Comparison of ENCODE assay signal across 8 mouse cellular contexts in genomic region chr12:12810943-12811342, GRCm38 (mm10).
A peak's percentile ranks its signal among the peaks of the same experiment; 100 is the strongest.
DNase-seq lines count a peak whose midpoint lies in the region; ATAC-seq lines count a peak whose summit lies in the region.

No protein-coding gene starts in this region.

- H3K27ac ChIP-seq in intestine, embryonic 16.5 days (ENCODE audit: low read length) = peak overlapping the region; percentile 47

- no peaks in the 10 kb centered on the region for H3K36me3 ChIP-seq in intestine, embryonic 16.5 days (ENCODE audit: control insufficient read depth, insufficient read depth, low read length)

- H3K27me3 ChIP-seq in intestine, embryonic 16.5 days (replicated peaks; ENCODE audit: control insufficient read depth, insufficient read depth, low read length) = no peaks in the 10 kb centered on the region

- 9% methylated on average over 7 of the region's 7 CpGs for WGBS in intestine, embryonic 16.5 days

- H3K4me1 ChIP-seq in intestine, embryonic 16.5 days (ENCODE audit: control insufficient read depth, insufficient read depth, low read length) = peaks cover 20% of the 10 kb centered on the region

- no peak overlapping the region for H3K4me3 ChIP-seq in intestine, embryonic 16.5 days (ENCODE audit: low read length)

- peak; percentile 63 for ATAC-seq in intestine, embryonic 16.5 days

- H3K9ac ChIP-seq in intestine, embryonic 16.5 days (ENCODE audit: low read depth, low read length) = peak overlapping the region; percentile 2; the same call in 1 of the 2 replicates

- no peaks in the 10 kb centered on the region for H3K9me3 ChIP-seq in intestine, embryonic 16.5 days (ENCODE audit: control insufficient read depth, low read length)

- intact Hi-C loops in gastrocnemius, postnatal 14 days (cut with DNase I; ENCODE audit: low total_unique reads) = no loop called here

- DNase-seq in adrenal gland, adult (ENCODE audit: inconsistent age in 2 of 2, low spot score in 1 of 2) = peak; percentile 24 to 67
- no peak for DNase-seq in adrenal gland, postnatal 4 days (ENCODE audit: low spot score in 2 of 2)
- DNase-seq in embryo, embryonic 11 days = peak; percentile 48
- peak; percentile 61 for DNase-seq in lung, adult 18-20 months
- peak; percentile 66 for DNase-seq in testis, postnatal 10 days (ENCODE audit: low spot score)
- DNase-seq in gastrocnemius, postnatal 14 days = no peak
- DNase-seq in cerebellum, adult 8-10 months = no peak

- H3K4me2 ChIP-seq in intestine, embryonic 16.5 days (ENCODE audit: low read depth, low read length) = peak overlapping the region; percentile 46

Comparison
In these comparisons a context has a peak if more than half of its experiments do, and no peak if none do; other contexts are left out.
1. DNase-seq: peak in adrenal gland, adult (2 of 2), embryo, embryonic 11 days (single experiment), lung, adult 18-20 months (2 of 2) and testis, postnatal 10 days (single experiment); none in adrenal gland, postnatal 4 days (0 of 2), gastrocnemius, postnatal 14 days (single experiment) and cerebellum, adult 8-10 months (single experiment).